Mouse (Mus musculus) brown adipose tissue, adult 24 weeks (tissue): Measurements from ENCODE around the gene 6030452D12Rik. TPM values are rescaled to one million over a fixed set of nuclear protein-coding genes. Genes with fewer than 3 reads are reported as not detected.

Experiments
- H3K27ac ChIP-seq: fragments of 200-500 bp; replicated peaks from 2 replicates; pipeline ENCODE4 v1.5.1; 2012; ENCODE audit warnings: low read depth, mild to moderate bottlenecking, low read length
- H3K4me1 ChIP-seq: fragments of 200-500 bp; 2 replicates; pipeline ENCODE4 v1.6.1; 2012; ENCODE audit warnings: low read length, mixed read lengths; ENCODE audit not compliant: control insufficient read depth, insufficient read depth, insufficient read length
- H3K4me3 ChIP-seq: fragments of 200-500 bp; 2 replicates; pipeline ENCODE4 v1.5.1; 2012; ENCODE audit warnings: low read depth, mild to moderate bottlenecking, low read length, moderate library complexity; ENCODE audit not compliant: insufficient read depth
- polyA plus RNA-seq: library from polyadenylated mRNA; stranded (reverse); fragments of >200 nt; gene quantifications from 2 replicates; pipeline ENCODE4 v1.2.4, GENCODE M21; 2012; ENCODE audit not compliant: missing spikeins, insufficient read depth, insufficient read length

6030452D12Rik gene
- polyA plus RNA-seq, result not detected in 2 replicates

DNA sequence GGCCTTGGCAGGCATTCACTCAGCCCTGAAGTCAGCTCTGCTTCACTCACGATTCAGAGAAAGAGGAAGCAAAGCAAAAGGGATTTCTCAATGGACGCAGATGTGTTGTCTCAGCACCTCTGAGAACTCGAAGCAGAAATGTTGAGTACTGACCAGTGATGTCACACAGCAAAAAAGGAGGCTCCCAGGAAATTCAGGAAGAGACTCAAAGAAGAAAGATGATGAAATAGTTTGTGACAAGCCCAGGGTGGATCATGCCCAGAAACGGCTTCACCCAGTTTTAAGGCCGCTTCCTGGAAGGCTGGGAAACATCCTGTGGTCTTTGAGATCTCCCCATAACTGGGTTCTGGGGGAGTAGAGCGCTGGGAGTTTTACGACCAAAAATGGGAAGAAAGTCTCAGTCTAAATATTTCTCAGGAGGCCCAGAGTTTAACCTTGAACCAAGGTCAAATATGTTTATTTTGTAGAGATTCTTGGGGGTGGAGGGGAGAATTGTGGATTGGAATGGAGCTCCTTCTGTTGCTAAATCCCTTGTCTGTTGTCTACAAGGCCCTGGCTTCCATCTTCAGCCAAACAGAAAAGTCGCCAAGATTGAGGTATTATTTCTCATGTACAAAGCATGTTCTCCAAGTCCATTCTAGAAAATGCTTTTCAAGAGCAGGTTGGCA is at the start of gene 6030452D12Rik:
6030452D12Rik (plus strand) TSS at position 505 of the 668 bp plus-strand sequence.
- no peak within 1 kb of the TSS for H3K4me3 ChIP-seq
- H3K4me1 ChIP-seq, result no peaks in the 10 kb centered on the region
- H3K27ac ChIP-seq, result no peak within 1 kb of the TSS

DNA sequence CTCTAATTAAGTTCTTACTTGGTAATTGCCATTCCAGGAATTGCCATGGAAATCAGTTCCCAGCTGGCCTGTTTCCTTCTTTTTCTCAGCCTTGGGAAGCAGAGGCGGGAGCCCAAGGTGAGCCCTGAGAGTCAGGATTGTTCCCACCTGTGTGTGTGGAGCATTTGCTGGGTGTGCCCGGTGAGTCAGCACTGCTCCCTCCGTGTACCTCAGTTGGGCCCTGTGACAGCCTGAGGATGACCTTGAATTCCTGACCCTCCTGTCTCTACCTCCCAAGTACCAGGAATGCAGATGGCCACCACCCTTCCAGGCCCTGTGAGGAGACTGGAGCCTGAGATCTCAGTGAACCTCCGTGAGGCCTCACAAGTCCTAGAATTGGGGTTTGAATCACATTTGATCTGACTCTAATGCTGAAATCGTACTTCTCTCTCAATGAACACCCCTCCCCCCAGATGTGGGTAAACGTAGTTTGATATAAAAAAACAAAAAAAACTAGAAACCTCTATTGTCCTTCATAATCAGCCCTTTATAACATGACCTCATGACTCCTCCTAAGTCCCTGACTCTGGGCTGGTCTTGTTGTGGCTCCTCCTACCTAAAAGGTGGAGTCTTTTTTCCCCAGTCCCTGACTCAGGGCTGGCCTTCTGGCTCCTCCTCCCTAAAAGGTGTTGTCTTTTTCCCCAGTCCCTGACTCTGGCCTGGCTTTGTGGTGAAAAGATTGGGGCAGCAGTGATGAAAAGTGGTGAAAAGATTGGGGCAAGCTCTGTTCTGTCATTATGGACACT is 48.8 kb upstream of the 6030452D12Rik start:
- H3K4me1 ChIP-seq, result no peaks in the 10 kb centered on the region
- no peak overlapping the region for H3K27ac ChIP-seq
- no peak overlapping the region for H3K4me3 ChIP-seq

DNA sequence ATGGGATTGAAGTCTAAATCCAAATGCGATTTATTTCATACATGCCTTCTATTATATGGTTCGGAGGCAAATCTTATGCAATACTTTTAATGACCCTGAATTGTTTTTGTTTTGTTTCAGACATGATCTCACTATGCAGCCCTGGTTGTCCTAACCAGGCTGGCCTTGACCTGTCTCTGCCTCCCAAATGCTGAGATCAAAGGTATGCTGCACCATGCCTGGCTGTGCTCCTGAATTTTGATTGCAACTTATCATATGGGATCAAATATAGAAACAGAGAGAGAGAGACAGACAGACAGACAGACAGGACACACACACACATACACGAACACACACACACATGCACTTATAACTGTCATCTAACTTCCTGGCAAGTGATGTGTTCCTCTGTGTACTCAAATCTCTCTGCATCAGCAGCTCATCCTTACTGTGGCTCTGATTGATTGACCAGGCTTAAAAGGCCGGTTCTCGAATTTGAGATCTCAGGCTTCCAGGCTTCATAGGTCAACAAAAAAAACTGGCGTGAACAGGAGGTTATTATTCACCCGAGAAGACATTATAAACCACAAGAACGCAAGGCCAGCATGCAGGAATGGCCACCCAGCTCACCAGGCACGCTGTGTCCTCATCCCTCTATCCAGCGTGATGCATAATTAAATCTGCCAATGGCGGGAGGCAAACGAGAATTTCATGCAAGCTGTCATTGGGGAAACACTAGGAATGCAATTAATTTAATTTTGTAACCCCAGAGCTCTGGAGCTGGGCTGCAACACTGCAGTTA is 47.4 kb upstream of the 6030452D12Rik start:
- Histone ChIP-seq H3K27ac (no peak overlapping the region), H3K4me3 (no peak overlapping the region), H3K4me1 (no peaks in the 10 kb centered on the region)

DNA sequence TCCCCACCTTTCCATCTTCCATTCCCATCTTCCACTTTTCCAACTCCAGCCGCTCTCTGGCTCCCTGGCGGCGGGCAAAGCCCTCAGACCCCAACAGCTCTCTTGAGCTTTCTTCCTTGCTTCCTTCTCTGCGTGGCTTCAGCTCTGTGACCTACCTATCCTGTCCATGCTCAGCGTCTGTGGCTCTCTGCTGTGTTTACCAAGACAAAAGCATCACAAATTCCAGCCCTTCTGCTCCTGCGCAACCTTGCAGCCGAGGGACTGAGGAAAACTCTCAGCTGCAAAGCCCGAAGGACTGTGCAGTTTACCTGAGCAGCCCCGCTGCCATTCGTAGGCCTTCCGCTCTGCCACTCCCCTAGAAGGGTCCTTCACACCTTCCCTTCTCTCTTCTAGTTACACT is 46.3 kb upstream of the 6030452D12Rik start:
- H3K4me3 ChIP-seq, result no peak overlapping the region
- no peak overlapping the region for H3K27ac ChIP-seq
- H3K4me1 ChIP-seq, result no peaks in the 10 kb centered on the region

DNA sequence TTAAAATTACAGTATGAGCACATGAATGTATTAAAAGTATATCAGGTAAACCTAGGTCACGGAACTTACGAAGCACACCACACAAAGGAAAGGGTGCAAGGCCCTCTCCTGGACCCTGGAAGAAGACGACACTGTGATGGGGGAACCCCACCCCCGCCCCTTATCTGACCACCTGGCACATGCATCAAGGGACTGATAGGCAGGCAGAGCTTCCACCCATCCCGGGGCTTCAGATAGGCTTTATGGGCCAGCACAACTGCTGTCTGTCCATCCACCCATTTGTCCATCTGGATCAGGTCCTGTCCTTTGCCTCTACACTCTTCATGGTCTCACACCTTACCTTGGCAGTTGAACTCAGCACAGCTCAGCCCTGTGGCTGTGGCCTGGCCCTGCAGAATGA is 38.2 kb upstream of the 6030452D12Rik start:
- Histone ChIP-seq H3K4me3 (no peak overlapping the region), H3K27ac (no peak overlapping the region), H3K4me1 (no peaks in the 10 kb centered on the region)

DNA sequence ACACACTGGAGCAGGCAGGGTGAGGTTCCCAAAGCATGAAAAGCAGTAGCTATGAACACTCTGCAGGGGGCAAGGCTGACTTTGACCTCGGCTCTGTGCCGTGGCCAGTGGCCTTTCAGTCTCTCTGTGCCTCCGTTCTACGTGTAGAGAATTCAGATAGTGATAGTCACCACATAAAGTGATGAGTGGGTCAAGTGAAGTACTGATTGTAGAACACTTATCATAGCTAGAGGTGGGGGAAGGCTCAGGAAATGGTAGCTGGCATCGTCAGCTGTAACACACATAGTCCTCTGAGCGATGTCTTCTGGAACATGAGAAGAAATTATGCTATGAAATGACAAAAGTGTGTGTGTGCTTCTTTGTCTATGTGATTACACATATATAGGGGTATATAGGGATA is 36.5 kb upstream of the 6030452D12Rik start:
- H3K27ac ChIP-seq, result no peak overlapping the region
- H3K4me3 ChIP-seq, result no peak overlapping the region
- no peaks in the 10 kb centered on the region for H3K4me1 ChIP-seq

DNA sequence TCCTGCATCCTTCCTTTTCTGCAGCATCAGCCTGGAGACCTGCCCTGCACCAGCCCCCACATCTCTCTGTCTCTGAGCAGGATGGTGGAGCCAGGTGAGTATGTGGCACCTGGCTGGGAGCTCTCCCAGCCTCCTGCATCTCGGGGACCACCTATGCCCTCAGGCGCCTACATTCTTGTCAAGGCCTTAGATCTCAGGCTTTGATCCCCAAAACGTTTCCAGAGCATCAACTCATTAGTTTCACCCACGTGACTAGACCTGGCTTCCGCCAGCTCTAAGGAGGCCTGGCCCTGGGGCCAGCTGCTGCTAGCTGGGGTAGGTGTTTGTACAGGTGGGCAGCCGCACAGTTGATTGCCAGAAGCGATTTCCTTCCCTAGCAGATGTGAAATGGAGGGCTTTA is 30.8 kb upstream of the 6030452D12Rik start:
- Histone ChIP-seq H3K4me3 (no peak overlapping the region), H3K4me1 (no peaks in the 10 kb centered on the region), H3K27ac (no peak overlapping the region)

DNA sequence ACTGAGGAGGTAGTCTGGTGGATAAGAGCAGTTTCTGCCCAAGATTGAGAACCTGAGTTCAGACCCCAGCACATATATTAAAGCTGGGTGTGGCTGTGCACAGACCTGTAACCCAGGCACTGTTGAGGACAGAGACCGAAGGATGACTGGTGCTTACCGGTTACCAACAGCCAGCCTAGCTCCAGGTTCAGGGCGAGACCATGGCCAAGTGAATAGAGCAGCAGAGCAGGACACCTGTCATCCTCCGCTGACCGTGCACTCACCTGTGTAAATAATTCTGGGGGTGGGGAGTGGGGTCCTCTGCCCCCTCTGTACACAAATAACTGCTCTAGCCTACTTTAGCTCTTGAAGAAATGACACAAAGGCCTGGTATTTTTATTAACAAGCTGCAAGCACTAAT is 26.3 kb upstream of the 6030452D12Rik start:
- Histone ChIP-seq H3K27ac (no peak overlapping the region), H3K4me1 (no peaks in the 10 kb centered on the region), H3K4me3 (no peak overlapping the region)

DNA sequence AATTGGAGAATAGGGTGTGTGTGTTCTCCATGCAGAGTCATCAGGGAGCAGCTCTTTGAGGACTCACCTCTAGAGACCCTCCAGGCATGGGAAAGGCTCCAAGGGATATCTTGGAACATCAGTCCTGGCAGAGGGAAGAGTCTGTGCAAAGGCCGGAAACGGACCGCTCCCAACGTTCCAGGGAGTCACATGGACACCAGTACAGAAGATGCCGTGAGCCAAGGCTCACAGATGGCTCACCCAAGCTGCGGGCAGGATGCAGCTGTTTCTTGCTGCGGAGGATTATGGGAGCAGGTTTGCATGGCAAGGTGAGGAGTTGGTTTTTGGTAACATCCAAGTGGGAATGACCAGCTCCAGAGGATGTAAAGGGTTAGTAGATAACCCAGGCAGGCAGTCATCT is 3.9 kb downstream of the 6030452D12Rik start:
- Histone ChIP-seq H3K4me1 (no peaks in the 10 kb centered on the region), H3K4me3 (no peak overlapping the region), H3K27ac (no peak overlapping the region)

DNA sequence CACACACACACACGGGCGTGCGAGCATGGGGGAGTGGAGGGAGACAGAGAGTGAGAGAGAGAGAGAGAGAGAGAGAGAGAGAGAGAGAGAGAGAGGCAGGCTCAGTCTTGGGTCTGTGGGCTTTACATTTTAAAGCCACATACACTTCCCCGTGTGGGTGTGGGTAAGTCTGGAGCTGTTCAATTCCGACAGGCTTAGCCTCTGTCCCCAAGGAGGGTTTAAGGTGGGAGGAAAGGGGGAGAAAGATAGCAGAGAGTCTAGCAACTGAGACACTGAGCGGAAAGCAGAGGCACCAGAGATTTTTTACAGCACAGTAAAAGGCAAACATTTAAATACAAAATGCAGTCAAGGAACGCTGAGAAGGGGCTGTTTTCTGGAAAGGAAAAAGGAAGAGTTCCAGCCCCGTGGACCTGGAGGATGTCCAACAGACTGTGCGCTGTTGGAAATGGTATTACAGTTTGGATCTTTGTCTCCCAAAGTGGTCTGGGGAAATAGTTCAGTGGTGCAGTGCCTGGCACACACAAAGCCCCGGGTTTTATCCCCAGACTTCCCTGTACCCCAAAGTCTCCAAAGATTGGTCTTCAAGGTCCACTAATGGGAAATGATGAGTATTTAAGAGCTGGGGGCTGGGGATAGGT is 5.1 kb downstream of the 6030452D12Rik start:
- no peaks in the 10 kb centered on the region for H3K4me1 ChIP-seq
- H3K4me3 ChIP-seq, result no peak overlapping the region
- no peak overlapping the region for H3K27ac ChIP-seq

DNA sequence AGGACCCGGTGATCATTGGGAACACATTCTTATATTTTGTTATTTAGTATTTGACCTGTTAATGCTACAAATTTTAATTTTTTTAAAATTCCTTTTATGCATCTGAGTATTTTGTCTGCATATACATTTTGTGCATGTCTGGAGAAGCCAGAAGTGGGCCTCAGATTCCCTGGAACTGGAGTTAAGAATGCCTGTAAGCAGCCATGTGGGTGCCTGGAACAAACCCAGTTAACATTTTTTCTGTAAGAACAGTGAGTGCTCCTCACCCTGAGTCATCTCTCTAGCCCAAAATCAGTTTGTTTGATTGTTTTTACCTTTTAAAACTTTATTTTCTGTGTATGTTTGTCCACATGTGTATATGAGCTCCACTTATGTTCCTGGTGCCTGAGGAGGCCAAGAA is 5.8 kb downstream of the 6030452D12Rik start:
- no peak overlapping the region for H3K27ac ChIP-seq

DNA sequence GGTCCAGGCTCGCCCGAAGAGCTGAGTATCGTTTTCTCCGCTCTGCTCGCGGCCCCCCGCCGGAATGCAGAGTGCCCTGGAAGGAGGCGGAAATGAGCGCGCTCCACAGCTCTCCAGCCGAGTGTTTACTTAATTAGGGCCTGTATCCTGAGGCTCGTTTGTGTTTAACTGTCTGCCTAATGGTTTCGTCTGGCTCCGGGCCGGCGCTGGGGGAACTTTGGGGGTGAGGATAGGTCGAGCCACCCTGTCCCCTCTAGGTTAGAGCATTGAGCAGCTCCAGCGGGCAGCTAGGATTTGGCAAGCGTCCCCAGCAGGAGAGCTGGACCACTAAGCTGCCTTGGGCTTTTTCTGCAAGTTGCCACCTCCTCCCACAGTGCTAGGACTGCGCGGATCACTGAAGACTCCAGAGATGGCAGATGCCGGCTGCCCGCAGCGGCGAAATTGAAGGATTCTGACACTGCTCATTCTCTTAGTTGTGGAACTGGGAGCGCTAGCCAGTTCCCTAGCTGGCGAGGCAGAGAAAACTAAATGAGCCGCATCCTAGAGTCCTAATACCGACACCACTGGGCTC is 7.5 kb downstream of the 6030452D12Rik start:
- peaks cover 9% of the 10 kb centered on the region; the same call in 1 of the 2 replicates for H3K4me1 ChIP-seq
- H3K4me3 ChIP-seq, result peak overlapping the region; percentile 1; the same call in 1 of the 2 replicates
- no peak overlapping the region for H3K27ac ChIP-seq

More for the DNA sequence above, 5.8 kb downstream of the 6030452D12Rik start:
- Histone ChIP-seq H3K4me1 (peaks cover 3% of the 10 kb centered on the region; the same call in 1 of the 2 replicates), H3K4me3 (no peak overlapping the region)

DNA sequence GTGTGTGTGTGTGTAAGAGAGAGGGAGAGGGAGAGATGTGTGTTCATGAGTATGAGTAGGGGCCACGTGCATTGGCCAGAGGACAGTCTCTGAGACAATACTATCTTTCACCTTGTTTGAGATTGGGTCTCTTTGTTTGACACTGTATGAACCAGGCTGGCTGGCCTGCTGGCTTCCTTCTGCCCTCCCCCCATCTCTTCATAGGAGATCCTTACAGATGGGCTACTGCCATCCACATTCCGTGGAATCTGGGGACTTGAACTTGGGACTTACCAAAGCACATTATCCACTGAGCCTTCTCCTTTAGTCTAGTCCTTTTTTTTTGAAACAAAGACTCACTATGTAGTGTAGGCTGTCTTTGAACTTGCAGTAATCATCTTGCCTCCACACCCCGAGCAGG is 8.1 kb downstream of the 6030452D12Rik start:
- no peak overlapping the region for H3K4me3 ChIP-seq
- H3K4me1 ChIP-seq, result peaks cover 9% of the 10 kb centered on the region; the same call in 1 of the 2 replicates
- H3K27ac ChIP-seq, result no peak overlapping the region

DNA sequence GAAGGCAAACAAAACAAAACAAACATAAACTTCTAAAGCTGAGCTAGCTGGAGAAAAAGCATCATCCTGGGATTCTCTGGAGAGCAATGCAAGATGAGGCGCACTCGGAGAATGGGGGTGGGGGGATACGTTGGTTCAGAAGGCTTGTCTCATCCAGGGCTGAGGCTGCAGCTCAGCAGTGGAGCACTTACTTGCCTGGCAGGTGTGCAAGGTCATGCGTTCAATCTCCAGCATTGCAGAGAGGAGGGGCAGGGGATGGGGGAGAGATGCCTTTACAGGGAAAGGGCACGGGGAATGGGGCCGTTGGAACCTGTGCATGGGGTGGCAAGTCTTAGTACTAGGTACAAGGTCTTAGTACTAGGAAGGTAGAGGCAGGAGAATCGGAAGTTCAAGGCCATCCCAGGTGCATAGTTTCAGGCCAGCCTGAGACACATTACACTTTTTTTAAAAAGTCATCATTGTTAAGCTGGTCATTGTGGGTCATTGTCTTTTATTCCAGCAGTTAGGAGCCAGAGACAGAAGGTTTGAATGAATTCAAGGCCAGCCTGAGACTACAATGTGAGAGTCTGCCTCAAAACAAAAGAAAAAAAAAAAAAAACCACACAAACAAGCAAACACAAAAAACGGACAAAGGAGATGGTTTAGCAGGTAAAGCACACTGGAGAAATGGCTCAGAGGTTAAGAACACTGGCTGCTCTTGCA is 8.9 kb downstream of the 6030452D12Rik start:
- Histone ChIP-seq H3K27ac (no peak overlapping the region), H3K4me1 (peaks cover 9% of the 10 kb centered on the region; the same call in 1 of the 2 replicates), H3K4me3 (no peak overlapping the region)
